Mouse (Mus musculus) midbrain, embryonic 16.5 days (tissue): Measurements from ENCODE around the gene Olfr615. TPM values are rescaled to one million over a fixed set of nuclear protein-coding genes. Genes with fewer than 3 reads are reported as not detected.
"Not testable (repeated sequence)": the region's sequence is repeated elsewhere in the genome, so short reads cannot be mapped to it uniquely, and the experiment has no call there.

Experiments used
- ATAC-seq: fragments of 200-750 bp; cut with Nextera tagmentation; 2 replicates; pipeline ENCODE4 v1.8.0; 2017; ENCODE audit warnings: moderate TSS enrichment
- H3K27ac ChIP-seq: fragments of 300-500 bp; sonication (generic); 2 replicates; pipeline ENCODE4 v1.5.1; 2014; ENCODE audit warnings: mild to moderate bottlenecking, low read length, mixed read lengths
- H3K27me3 ChIP-seq: fragments of 300-500 bp; sonication (generic); 2 replicates; pipeline ENCODE4 v1.6.1; 2014; ENCODE audit warnings: low read depth, low read length, mixed read lengths; ENCODE audit not compliant: control insufficient read depth, insufficient read depth
- H3K36me3 ChIP-seq: fragments of 300-500 bp; sonication (generic); 2 replicates; pipeline ENCODE4 v1.6.1; 2014; ENCODE audit warnings: mild to moderate bottlenecking, low read length, moderate library complexity, mixed read lengths; ENCODE audit not compliant: control insufficient read depth, insufficient read depth
- H3K4me1 ChIP-seq: fragments of 300-500 bp; sonication (generic); 2 replicates; pipeline ENCODE4 v1.6.1; 2014; ENCODE audit warnings: mild to moderate bottlenecking, low read length, mixed read lengths; ENCODE audit not compliant: control insufficient read depth, insufficient read depth
- H3K4me2 ChIP-seq: fragments of 300-500 bp; sonication (generic); 2 replicates; pipeline ENCODE4 v1.6.1; 2014; ENCODE audit warnings: mild to moderate bottlenecking, low read length, mixed read lengths
- H3K4me3 ChIP-seq: fragments of 300-500 bp; sonication (generic); 2 replicates; pipeline ENCODE4 v1.5.1; 2014; ENCODE audit warnings: low read depth, mild to moderate bottlenecking, low read length, moderate library complexity, mixed read lengths
- H3K9ac ChIP-seq: fragments of 300-500 bp; sonication (generic); 2 replicates; pipeline ENCODE4 v1.6.1; 2014; ENCODE audit warnings: low read depth, low read length, mixed read lengths
- H3K9me3 ChIP-seq: fragments of 300-500 bp; sonication (generic); replicated peaks from 2 replicates; pipeline ENCODE4 v1.6.1; 2014; ENCODE audit warnings: mild to moderate bottlenecking, low read length, mixed read lengths; ENCODE audit not compliant: control insufficient read depth, poor library complexity, severe bottlenecking
- WGBS: fragments of 180-500 bp; shearing (Covaris S2); extraction: QIAGEN DNeasy Blood & Tissue Kit; methylation state at CpG from one replicate; pipeline ENCODE4 v1.1.7; 2014; 5-methylcytosine and 5-hydroxymethylcytosine counted together
- polyA plus RNA-seq: library from polyadenylated mRNA; unstranded; fragments of >200 nt; fragmentation: Nextera tagmentation; extraction: Ambion mirVana; gene quantifications from 2 replicates; pipeline ENCODE4 v1.2.1, GENCODE M21; 2015

Olfr615 gene
- not detected in 2 replicates for polyA plus RNA-seq

- Histone ChIP-seq H3K27me3 (no peaks in the 10 kb centered on the region), H3K27ac (no peak within 1 kb of the TSS), H3K4me2 (no peak within 1 kb of the TSS), H3K36me3 (no peaks in the 10 kb centered on the region), H3K9ac (no peak within 1 kb of the TSS), H3K4me3 (no peak within 1 kb of the TSS), H3K4me1 (no peaks in the 10 kb centered on the region), H3K9me3 (no peaks in the 10 kb centered on the region)
- 90% methylated on average over 2 of the region's 2 CpGs for WGBS
- no peak for ATAC-seq
These were observed at the start of gene Olfr615 for GRCm38 (mm10) chr7:103555779-103556178. TSS of gene Olfr615 (plus strand) at chr7:103556079.

GRCm38 (mm10) chr7:103512022-103512421, 43.9 kb upstream of the Olfr615 start, which contains the start of gene Olfr610:
TSS of gene Olfr610 (minus strand) at chr7:103512122.
- Histone ChIP-seq H3K4me2 (no peak within 1 kb of the TSS), H3K9me3 (no peaks in the 10 kb centered on the region), H3K36me3 (no peaks in the 10 kb centered on the region), H3K9ac (no peak within 1 kb of the TSS), H3K27ac (no peak within 1 kb of the TSS), H3K4me3 (no peak within 1 kb of the TSS), H3K27me3 (no peaks in the 10 kb centered on the region), H3K4me1 (no peaks in the 10 kb centered on the region)
- ATAC-seq: no peak
- 90% methylated on average over 2 of the region's 2 CpGs for WGBS

GRCm38 (mm10) chr7:103520746-103521145, 35.1 kb upstream of the Olfr615 start, which contains the start of gene Olfr611:
TSS of gene Olfr611 (minus strand) at chr7:103520846.
- H3K9me3 ChIP-seq, ATAC-seq, H3K9ac ChIP-seq, H3K4me3 ChIP-seq, H3K27ac ChIP-seq, H3K27me3 ChIP-seq, H3K36me3 ChIP-seq, H3K4me2 ChIP-seq, H3K4me1 ChIP-seq: not testable (repeated sequence)
- 69% methylated on average over 1 of the region's 1 CpGs for WGBS

- H3K27me3 ChIP-seq, H3K9me3 ChIP-seq, H3K36me3 ChIP-seq, ATAC-seq, H3K4me2 ChIP-seq, H3K9ac ChIP-seq, H3K4me1 ChIP-seq, H3K4me3 ChIP-seq, H3K27ac ChIP-seq: not testable (repeated sequence)
- 81% methylated on average over 2 of the region's 2 CpGs for WGBS
These were observed 13.3 kb upstream of the Olfr615 start, which contains the start of gene Olfr612 for GRCm38 (mm10) chr7:103542617-103543016. TSS of gene Olfr612 (minus strand) at chr7:103542717.

GRCm38 (mm10) chr7:103547774-103548173, 8.1 kb upstream of the Olfr615 start, which contains the start of gene Olfr613:
TSS of gene Olfr613 (plus strand) at chr7:103548074.
- Histone ChIP-seq H3K27ac (no peak within 1 kb of the TSS), H3K4me1 (no peaks in the 10 kb centered on the region), H3K9me3 (no peaks in the 10 kb centered on the region), H3K9ac (no peak within 1 kb of the TSS), H3K4me2 (no peak within 1 kb of the TSS), H3K36me3 (no peaks in the 10 kb centered on the region), H3K27me3 (no peaks in the 10 kb centered on the region), H3K4me3 (no peak within 1 kb of the TSS)
- WGBS: 81% methylated on average over 2 of the region's 2 CpGs
- ATAC-seq: no peak

- WGBS: 78% methylated on average over 3 of the region's 3 CpGs
- Histone ChIP-seq H3K9ac (no peak within 1 kb of the TSS), H3K4me3 (no peak within 1 kb of the TSS), H3K4me2 (no peak within 1 kb of the TSS), H3K4me1 (no peaks in the 10 kb centered on the region), H3K9me3 (no peaks in the 10 kb centered on the region), H3K27ac (no peak within 1 kb of the TSS), H3K27me3 (no peaks in the 10 kb centered on the region), H3K36me3 (no peaks in the 10 kb centered on the region)
- no peak for ATAC-seq
These were observed 13.2 kb downstream of the Olfr615 start, which contains the start of gene Olfr616 for GRCm38 (mm10) chr7:103569043-103569442. TSS of gene Olfr616 (minus strand) at chr7:103569143.

- Histone ChIP-seq H3K27me3 (no peaks in the 10 kb centered on the region), H3K9ac (no peak within 1 kb of the TSS), H3K4me2 (no peak within 1 kb of the TSS), H3K27ac (no peak within 1 kb of the TSS), H3K4me3 (no peak within 1 kb of the TSS), H3K4me1 (no peaks in the 10 kb centered on the region), H3K9me3 (no peaks in the 10 kb centered on the region), H3K36me3 (no peaks in the 10 kb centered on the region)
- ATAC-seq: no peak
- WGBS: 91% methylated on average over 1 of the region's 1 CpGs
These were observed 16.9 kb downstream of the Olfr615 start, which contains the start of gene Olfr617 for GRCm38 (mm10) chr7:103572761-103573160. TSS of gene Olfr617 (plus strand) at chr7:103573061.

- ATAC-seq: no peak
- no peaks in the 10 kb centered on the region for H3K4me1 ChIP-seq
- no peaks in the 10 kb centered on the region for H3K27me3 ChIP-seq
- no peak within 1 kb of the TSS for H3K27ac ChIP-seq
- H3K9me3 ChIP-seq: no peaks in the 10 kb centered on the region
- no peak within 1 kb of the TSS for H3K4me3 ChIP-seq
- WGBS: 57% methylated on average over 2 of the region's 2 CpGs
- H3K4me2 ChIP-seq: no peak within 1 kb of the TSS
- H3K36me3 ChIP-seq: no peaks in the 10 kb centered on the region
- H3K9ac ChIP-seq: no peak within 1 kb of the TSS
These were observed 33.9 kb downstream of the Olfr615 start, which contains the start of gene Olfr618 for GRCm38 (mm10) chr7:103589803-103590202. TSS of gene Olfr618 (plus strand) at chr7:103590103.

GRCm38 (mm10) chr7:103600275-103600674, 44.4 kb downstream of the Olfr615 start, which contains the start of gene Olfr619:
TSS of gene Olfr619 (plus strand) at chr7:103600575.
- Histone ChIP-seq H3K9ac (no peak within 1 kb of the TSS), H3K9me3 (no peaks in the 10 kb centered on the region), H3K4me3 (no peak within 1 kb of the TSS), H3K36me3 (no peaks in the 10 kb centered on the region), H3K27ac (no peak within 1 kb of the TSS), H3K27me3 (no peaks in the 10 kb centered on the region), H3K4me2 (no peak within 1 kb of the TSS), H3K4me1 (no peaks in the 10 kb centered on the region)
- no peak for ATAC-seq
